ENCODE assay signal across 8 mouse cellular contexts in genomic region chr12:69890051-69890450, GRCm38 (mm10). TPM values are rescaled to one million over a fixed set of nuclear protein-coding genes. Genes with fewer than 3 reads are reported as not detected.
DNase-seq lines count a peak whose midpoint lies in the region; ATAC-seq and TF ChIP-seq lines count a peak whose summit lies in the region.

No protein-coding gene starts in this region.

- H3K9me3 ChIP-seq in forebrain, embryonic 14.5 days (replicated peaks; ENCODE audit: control insufficient read depth, low read length): no peaks in the 10 kb centered on the region
- H3K9me3 ChIP-seq in limb, embryonic 15.5 days: no peaks in the 10 kb centered on the region

- H3K79me2 ChIP-seq in liver, adult 2 months (ENCODE audit: control insufficient read depth, insufficient read depth, low read length): peaks cover 40% of the 10 kb centered on the region

- no peak for DNase-seq in liver, adult 2 months (ENCODE audit: extremely low read depth, low read depth, low spot score)
- DNase-seq in liver: no peak
- no peak for DNase-seq in forebrain, embryonic 14.5 days (ENCODE audit: low spot score)
- DNase-seq in adrenal gland, postnatal 25 days: no peak
- no peak for DNase-seq in spleen, postnatal 14 days (ENCODE audit: low spot score in 2 of 2)
- DNase-seq in thymus, adult 18-20 months: no peak

- H3K9ac ChIP-seq in liver, adult 2 months (ENCODE audit: low read depth, low read length): 0 out of 2 replicates have a peak overlapping the region, but pooled peaks have one; percentile 28
- peak overlapping the region; percentile 26; the same call in 1 of the 2 replicates for H3K9ac ChIP-seq in forebrain, embryonic 14.5 days (ENCODE audit: low read length)
- peak overlapping the region; percentile 2; the same call in 1 of the 2 replicates for H3K9ac ChIP-seq in limb, embryonic 15.5 days

- 57% methylated on average over 6 of the region's 6 CpGs for WGBS in liver, adult 2 months
- WGBS in forebrain, embryonic 14.5 days: 54% methylated on average over 6 of the region's 6 CpGs
- WGBS in limb, embryonic 15.5 days: 48% methylated on average over 6 of the region's 6 CpGs
- WGBS in small intestine, adult 2 months: 66% methylated on average over 6 of the region's 6 CpGs

- no peaks in the 10 kb centered on the region for H3K27me3 ChIP-seq in liver, adult 2 months (ENCODE audit: control insufficient read depth, insufficient read depth, low read length)
- H3K27me3 ChIP-seq in forebrain, embryonic 14.5 days (replicated peaks; ENCODE audit: control insufficient read depth, insufficient read depth, low read length): no peaks in the 10 kb centered on the region
- no peaks in the 10 kb centered on the region for H3K27me3 ChIP-seq in limb, embryonic 15.5 days
- H3K27me3 ChIP-seq in small intestine, adult 2 months (ENCODE audit: control insufficient read depth, insufficient read depth, low read length): no peaks in the 10 kb centered on the region

- no peak for ATAC-seq in forebrain, embryonic 14.5 days
- ATAC-seq in limb, embryonic 15.5 days (ENCODE audit: insufficient number of reproducible peaks, low FRiP score, low TSS enrichment, low read depth): no peak

- peaks cover 23% of the 10 kb centered on the region for H3K4me1 ChIP-seq in liver, adult 2 months (ENCODE audit: control insufficient read depth, insufficient read depth, low read length)
- H3K4me1 ChIP-seq in forebrain, embryonic 14.5 days (ENCODE audit: control insufficient read depth, insufficient read depth, low read length): peaks cover 18% of the 10 kb centered on the region
- H3K4me1 ChIP-seq in limb, embryonic 15.5 days: peaks cover 40% of the 10 kb centered on the region
- peaks cover 4% of the 10 kb centered on the region; the same call in 1 of the 2 replicates for H3K4me1 ChIP-seq in small intestine, adult 2 months (ENCODE audit: control insufficient read depth, insufficient read depth, insufficient read length, low read length)

- TF ChIP-seq POLR2A in liver, adult 2 months (IDR thresholded peaks at IDR 0.05; ENCODE audit: extremely low read depth, insufficient read depth, low read length): no peak
- TF ChIP-seq POLR2A in small intestine, adult 2 months (IDR thresholded peaks at IDR 0.05; ENCODE audit: low read depth, low read length): no peak

- no peaks in the 10 kb centered on the region for H3K36me3 ChIP-seq in liver, adult 2 months (ENCODE audit: control insufficient read depth, insufficient read depth, low read length)
- peaks cover 3% of the 10 kb centered on the region; the same call in 1 of the 2 replicates for H3K36me3 ChIP-seq in forebrain, embryonic 14.5 days (ENCODE audit: control insufficient read depth, insufficient read depth, low read length)
- H3K36me3 ChIP-seq in limb, embryonic 15.5 days: no peaks in the 10 kb centered on the region
- H3K36me3 ChIP-seq in small intestine, adult 2 months (ENCODE audit: control insufficient read depth, insufficient read depth, low read length): no peaks in the 10 kb centered on the region

- peak overlapping the region; percentile 70 for H3K4me2 ChIP-seq in forebrain, embryonic 14.5 days (ENCODE audit: low read length)
- H3K4me2 ChIP-seq in limb, embryonic 15.5 days: peak overlapping the region; percentile 68

- no peak for TF ChIP-seq CTCF in liver, adult 2 months (IDR thresholded peaks at IDR 0.05; ENCODE audit: low read depth, low read length)
- no peak for TF ChIP-seq CTCF in small intestine, adult 2 months (IDR thresholded peaks at IDR 0.05; ENCODE audit: extremely low read depth, insufficient read length, insufficient replicate concordance, low read depth, low read length)

- no peak overlapping the region for H3K27ac ChIP-seq in liver, adult 2 months (replicated peaks; ENCODE audit: insufficient read depth, low read depth, low read length)
- no peak overlapping the region for H3K27ac ChIP-seq in forebrain, embryonic 14.5 days (ENCODE audit: low read depth, low read length)
- H3K27ac ChIP-seq in limb, embryonic 15.5 days: peak overlapping the region; percentile 50; the same call in 1 of the 2 replicates
- no peak overlapping the region for H3K27ac ChIP-seq in small intestine, adult 2 months (ENCODE audit: insufficient read depth, low read depth, low read length)

- no peak overlapping the region for H3K4me3 ChIP-seq in liver, adult 2 months (ENCODE audit: insufficient read depth, low read depth, low read length)
- H3K4me3 ChIP-seq in forebrain, embryonic 14.5 days (ENCODE audit: low read depth, low read length): no peak overlapping the region
- H3K4me3 ChIP-seq in limb, embryonic 15.5 days: peak overlapping the region; percentile 80
- H3K4me3 ChIP-seq in small intestine, adult 2 months (ENCODE audit: low read depth, low read length): peak overlapping the region; percentile 12; the same call in 1 of the 2 replicates

RNA-seq across cellular contexts. Expression of gene Atl1, which starts 2.4 kb away (rescaled TPM):
- 1.5 and 1.7 TPM in 2 replicates for total RNA-seq in liver, adult 2 months (2014; rRNA removed)
- polyA plus RNA-seq in liver, adult 2 months (2012; rRNA removed): 0.40 and 0.62 TPM in 2 replicates
- 106 and 136 TPM in 2 replicates for polyA plus RNA-seq in forebrain, embryonic 14.5 days (2014; fragmentation: Nextera tagmentation; extraction: Ambion mirVana)
- 4.2 and 6.5 TPM in 2 replicates for polyA plus RNA-seq in limb, embryonic 15.5 days (2015; fragmentation: Nextera tagmentation; extraction: Ambion mirVana)
- 0.37 and 0.41 TPM in 2 replicates for polyA plus RNA-seq in small intestine, adult 2 months (2012; rRNA removed)
- total RNA-seq in adrenal gland, postnatal 25 days (2021): 6.3 and 8.0 TPM in 2 replicates

RNA-seq across cellular contexts. Expression of gene Map4k5, which starts 2.9 kb away (rescaled TPM):
- 15.6 and 16.2 TPM in 2 replicates for total RNA-seq in liver, adult 2 months (2014; rRNA removed)
- 1.8 and 3.6 TPM in 2 replicates for polyA plus RNA-seq in liver, adult 2 months (2012; rRNA removed)
- polyA plus RNA-seq in forebrain, embryonic 14.5 days (2014; fragmentation: Nextera tagmentation; extraction: Ambion mirVana): 30.5 and 34.0 TPM in 2 replicates
- 33.1 and 38.1 TPM in 2 replicates for polyA plus RNA-seq in limb, embryonic 15.5 days (2015; fragmentation: Nextera tagmentation; extraction: Ambion mirVana)
- 4.6 and 5.1 TPM in 2 replicates for polyA plus RNA-seq in small intestine, adult 2 months (2012; rRNA removed)
- 35.4 and 37.4 TPM in 2 replicates for total RNA-seq in adrenal gland, postnatal 25 days (2021)

Comparison
In these comparisons a context has a peak if more than half of its experiments do, and no peak if none do; other contexts are left out.
1. H3K4me3 ChIP-seq: peak in limb, embryonic 15.5 days (single experiment) and small intestine, adult 2 months (single experiment); none in liver, adult 2 months (single experiment) and forebrain, embryonic 14.5 days (single experiment).
2. RNA of gene Atl1, which starts 2.4 kb away (polyA plus RNA-seq): 106 to 136 TPM in forebrain, embryonic 14.5 days; 4.2 to 6.5 TPM in limb, embryonic 15.5 days, 0.37 to 0.41 TPM in small intestine, adult 2 months and 0.40 to 0.62 TPM in liver, adult 2 months; every median in the first group is over 10 times any median in the second.
3. Peak in every context shown above with its lines, with median percentiles within 50 percentile points of each other: H3K9ac ChIP-seq.